Mouse (Mus musculus) mouse embryonic stem cell (cell line): ENCODE measurements around the gene Cdc42ep1.
"Not testable (repeated sequence)": the region's sequence is repeated elsewhere in the genome, so short reads cannot be mapped to it uniquely, and the experiment has no call there.

Source experiments
- in situ Hi-C, 2 experiments: fragments of 300-500 bp; cut with MboI; formaldehyde crosslinking; loops; 1 replicate in 1 of 2; 3 replicates in 1 of 2; pipeline ENCODE4 v1.14.3; 2019 to 2020; ENCODE audit warnings: low sequenced_read_pairs in 2 of 2, low pct_unique_long_range_greater_than_20kb in 1 of 2, mixed read lengths in 1 of 2; ENCODE audit not compliant: unreplicated experiment in 1 of 2

Cdc42ep1 gene

DNA sequence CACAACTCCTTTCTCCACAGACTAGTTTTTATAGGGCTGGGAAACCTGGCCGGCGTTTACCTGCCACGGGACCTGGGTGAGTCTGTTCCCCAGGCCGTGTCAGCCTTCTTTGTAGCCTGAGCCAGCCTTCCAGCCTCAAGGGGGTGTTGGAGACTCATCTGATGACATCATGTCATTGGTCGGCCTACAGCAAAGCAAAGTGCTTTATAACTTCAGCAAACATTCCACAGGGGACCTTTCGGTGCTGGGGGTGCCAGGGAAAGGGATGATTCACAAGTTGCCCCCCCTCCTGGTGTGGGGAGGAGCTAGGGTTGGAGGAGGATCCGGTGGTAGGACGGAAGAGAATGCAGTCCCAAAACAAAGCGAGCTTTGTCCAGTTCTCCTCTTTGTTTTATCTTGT is 2.4 kb downstream of the Cdc42ep1 start:
- in situ Hi-C loops: no loop called here

DNA sequence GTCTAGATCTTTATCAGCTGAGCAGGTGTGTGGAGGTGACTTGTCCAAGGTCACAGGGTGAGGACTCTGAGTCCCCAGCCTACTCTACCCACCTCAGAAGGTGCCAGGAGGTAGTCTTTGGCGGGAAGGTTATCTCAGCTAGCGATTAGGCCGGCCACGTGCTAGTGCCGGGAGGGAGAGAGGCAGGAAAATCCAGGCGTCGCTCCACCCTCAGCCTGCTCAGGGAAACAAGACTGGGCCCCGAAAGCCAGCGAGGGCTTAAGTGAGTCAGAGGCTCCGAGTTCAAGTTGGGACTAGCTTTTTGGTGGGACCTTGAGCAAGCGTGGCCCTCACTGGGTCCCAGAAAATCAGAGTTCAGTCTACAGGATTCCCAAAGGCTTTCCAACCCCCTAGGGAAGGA is 2.9 kb downstream of the Cdc42ep1 start:
- in situ Hi-C loops: no loop called here

DNA sequence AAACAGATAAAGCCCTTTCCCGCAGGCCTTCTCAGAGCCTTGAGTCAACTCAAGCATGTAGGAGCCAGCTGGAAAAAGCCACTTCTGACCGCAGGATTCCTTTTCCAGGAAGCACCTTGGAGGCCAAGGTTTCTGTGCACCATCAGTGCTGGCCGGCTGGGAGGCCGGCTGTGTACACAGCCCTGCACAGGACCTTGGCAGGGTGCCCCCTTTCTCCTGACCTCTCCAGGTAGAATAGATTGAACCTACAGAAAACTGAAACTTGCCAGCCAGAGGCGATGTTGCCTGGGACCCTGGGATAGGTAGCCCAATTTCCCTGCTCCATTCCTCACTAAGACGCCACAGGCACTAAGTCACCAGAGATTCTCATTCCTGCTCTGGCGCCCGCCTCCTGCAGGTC is 3.4 kb downstream of the Cdc42ep1 start:
- in situ Hi-C loops: no loop called here

DNA sequence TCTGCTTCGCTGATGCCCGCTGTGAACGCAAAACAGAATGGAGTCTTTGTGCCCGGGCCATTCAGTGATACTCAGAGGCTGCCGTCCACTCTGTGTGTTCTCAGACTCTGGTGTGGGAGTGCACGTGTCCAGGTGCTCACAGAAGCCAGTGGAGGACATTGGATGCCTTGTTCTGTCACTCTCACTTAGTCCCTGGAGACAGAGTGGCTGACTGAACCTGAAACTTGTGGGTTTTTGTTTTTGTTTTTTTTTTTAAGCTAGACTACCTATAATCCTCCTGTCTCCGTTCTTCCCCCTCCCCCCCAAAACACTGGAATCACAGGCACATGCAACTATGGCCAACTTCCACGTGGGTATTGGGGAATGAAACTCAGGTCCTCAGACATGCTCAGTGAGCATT is 3.9 kb downstream of the Cdc42ep1 start:
- in situ Hi-C loops: no loop called here

DNA sequence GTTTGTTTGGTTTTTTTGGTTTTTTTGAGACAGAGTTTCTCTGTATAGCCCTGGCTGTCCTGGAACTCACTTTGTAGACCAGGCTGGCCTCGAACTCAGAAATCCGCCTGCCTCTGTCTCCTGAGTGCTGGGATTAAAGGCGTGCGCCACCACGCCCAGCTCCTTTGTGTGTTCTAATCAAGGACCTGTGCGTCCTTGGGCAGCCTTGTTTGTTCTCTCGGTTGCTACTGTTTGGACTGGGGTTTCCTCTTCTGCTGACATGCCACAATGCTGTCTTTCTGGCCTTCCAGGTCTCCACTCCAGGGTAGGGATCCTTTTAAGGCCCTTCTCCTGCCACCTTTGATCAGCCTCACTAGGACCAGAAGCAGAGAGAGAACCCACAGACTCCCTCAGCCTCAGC is 4.4 kb downstream of the Cdc42ep1 start:
- in situ Hi-C loops: not testable (repeated sequence)

DNA sequence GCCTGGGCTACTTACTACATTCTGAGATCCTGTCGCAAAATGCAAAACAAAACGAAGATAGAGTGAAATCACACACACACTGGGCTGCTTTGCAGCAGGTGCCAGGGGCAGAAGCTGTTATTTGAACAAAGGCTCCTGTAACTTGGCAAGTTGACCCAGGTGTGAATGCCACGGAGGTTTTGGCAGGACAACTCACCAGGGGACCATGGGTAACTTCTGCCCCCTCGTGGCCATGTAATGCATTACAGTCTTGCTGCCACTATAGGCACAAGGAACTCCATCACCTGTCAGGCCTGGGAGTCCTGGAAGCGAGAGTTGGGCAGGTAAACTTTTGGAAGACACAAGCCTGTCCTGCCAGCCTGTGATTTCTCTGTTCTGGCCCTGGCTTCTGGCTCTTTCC is 6.0 kb downstream of the Cdc42ep1 start:
- in situ Hi-C loops: no loop called here

DNA sequence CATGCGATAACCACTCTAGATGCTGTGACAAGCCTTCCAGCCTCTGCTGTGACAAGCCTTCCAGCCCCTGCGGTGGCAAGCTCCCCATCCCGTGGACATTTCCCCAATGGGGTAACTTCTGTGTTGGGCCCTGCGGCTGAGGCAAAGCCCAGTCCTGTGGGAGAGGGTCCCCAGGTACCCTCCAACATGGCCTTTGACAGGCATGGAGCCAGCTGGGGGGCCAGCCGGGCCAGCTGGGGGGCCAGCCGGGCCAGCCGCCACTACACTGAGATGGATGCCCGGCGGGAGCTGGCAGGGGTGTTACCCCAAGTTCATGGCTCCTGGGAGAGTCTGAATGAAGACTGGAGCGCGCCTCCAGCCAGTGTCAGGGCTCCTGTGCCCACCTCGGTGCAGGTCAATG is 7.1 kb downstream of the Cdc42ep1 start:
- in situ Hi-C loops: no loop called here

DNA sequence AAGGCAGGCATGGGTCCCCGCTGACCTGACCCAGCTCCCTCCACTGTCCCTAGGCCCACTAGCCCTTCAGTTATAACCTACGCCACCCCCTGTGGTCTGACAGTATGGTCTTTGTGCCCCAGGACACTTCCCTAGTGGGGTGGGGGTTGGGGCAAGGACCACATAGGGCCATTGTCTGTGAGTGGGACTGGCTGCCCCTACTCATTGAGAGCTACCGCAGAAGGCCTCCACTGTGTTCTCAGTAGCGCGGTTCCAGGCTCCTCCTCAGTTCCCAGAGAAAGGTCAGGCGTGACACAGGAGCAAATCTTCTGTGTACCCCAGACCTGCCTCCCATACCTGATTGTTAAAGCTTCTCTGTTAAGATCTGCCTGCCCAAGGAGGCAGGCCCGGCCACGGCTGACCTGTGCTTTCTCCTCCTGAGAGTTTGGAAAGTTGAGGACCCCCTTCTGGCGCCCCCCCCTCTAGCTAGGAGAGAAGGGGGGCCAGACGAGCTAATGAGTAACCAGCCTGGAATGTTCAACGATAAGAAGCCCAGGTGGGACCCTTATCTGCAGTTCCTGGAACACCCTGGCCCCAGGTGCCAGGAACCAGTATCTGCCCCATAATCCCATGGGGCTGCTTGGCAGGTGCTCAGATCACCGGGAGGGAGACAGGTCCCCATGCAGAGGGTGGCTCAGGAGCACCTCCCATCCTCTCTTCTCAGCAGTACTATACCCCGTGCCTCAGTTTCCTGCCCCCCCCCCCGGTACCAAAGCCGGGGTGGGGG is 7.8 kb downstream of the Cdc42ep1 start:
- in situ Hi-C loops: loop anchor here in 1 of 2 experiments (10.0 kb wide), 1 partner anchor 225 kb away; no protein-coding TSS in a partner anchor

DNA sequence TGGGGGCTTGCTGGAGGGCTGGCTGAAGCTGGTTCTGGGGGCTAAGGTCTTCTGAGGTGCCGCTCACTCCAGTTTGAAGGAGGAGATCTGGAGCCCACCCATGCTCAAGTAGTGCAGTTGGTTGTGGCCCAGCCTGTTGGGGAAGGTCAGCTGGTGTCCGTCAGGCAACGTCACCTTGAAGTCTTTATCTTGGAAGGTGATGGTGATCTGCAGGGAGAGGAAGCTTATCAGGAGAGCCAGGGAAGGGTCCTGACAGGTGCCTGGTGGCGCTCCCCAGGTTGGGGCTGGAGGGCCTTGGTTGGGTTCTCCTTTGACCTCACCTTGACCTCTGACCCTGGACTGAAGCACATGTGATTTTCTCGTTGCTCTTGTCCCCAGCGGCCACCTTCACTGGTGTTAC is 8.5 kb downstream of the Cdc42ep1 start:
- in situ Hi-C loops: loop anchor here in 1 of 2 experiments (10.0 kb wide), 1 partner anchor 226 kb away; no protein-coding TSS in a partner anchor

DNA sequence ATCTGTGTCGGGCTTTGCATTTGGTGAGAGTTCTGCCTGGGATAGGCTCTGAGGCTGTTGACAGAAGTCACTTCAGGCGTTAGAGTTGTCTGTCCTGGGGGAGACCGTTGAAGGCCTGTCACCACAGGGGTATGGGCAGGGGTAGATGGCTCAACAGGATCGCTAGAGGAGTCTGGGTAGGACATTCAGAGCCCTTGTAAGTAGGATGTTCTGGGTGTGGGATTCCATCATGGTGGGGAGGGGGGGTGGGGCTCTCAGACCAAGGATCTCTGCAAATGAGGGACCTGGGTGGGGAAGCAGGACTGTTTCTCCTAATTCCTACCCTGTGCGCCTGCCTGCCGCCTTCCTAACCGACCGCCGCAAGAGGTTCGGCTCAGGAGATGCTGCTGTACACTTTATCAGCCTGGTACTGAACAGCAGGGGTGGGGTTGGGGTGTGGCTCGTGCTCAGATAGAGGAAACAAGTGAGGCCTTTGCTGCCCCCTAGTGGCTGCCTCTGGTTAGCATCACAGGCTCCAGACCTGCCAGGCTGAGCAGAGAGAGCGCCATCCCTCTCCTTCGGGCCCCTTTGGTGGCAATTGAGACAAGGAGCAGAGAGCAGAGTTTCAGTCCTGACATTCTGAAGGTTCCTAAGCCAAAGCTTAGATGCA is 9.2 kb downstream of the Cdc42ep1 start:
- in situ Hi-C loops: loop anchor here in 1 of 2 experiments (10.0 kb wide), 1 partner anchor 227 kb away; no protein-coding TSS in a partner anchor

DNA sequence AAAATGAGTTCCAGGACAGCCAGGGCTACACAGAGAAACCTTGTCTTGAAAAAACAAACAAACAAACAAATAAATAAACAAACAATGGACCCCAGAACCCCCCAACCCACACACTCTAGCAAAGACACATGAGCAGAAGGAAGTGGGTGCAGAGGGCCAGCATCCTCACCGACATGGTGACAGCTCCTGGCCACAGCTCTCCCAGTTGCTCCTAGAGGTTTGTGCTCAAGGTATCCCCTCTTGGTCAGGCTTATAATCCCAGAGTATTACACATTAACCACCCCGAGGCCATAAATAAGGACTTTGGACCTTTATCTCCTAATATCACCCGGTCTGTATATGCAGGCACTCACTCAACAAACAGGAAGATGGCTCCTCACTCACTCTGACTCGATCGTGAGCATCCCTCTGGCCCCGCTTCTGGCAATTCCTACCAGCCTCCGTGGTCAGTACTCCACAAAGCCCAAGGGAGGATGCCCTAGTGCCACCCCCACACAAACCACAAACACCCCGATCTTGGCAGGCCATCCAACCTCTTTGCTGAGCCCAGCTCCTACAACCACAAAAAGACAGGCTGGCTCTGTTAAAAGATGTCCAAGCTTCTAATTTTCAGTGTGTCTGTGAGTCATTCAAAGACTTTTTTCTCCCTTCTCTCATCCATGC is 13.0 kb downstream of the Cdc42ep1 start, which contains the start of gene Lgals2:
Lgals2 (minus strand) TSS at position 227 of the 663 bp plus-strand sequence.
- in situ Hi-C loops: loop anchor here in 1 of 2 experiments (10.0 kb wide), 1 partner anchor 231 kb away; no protein-coding TSS in a partner anchor

DNA sequence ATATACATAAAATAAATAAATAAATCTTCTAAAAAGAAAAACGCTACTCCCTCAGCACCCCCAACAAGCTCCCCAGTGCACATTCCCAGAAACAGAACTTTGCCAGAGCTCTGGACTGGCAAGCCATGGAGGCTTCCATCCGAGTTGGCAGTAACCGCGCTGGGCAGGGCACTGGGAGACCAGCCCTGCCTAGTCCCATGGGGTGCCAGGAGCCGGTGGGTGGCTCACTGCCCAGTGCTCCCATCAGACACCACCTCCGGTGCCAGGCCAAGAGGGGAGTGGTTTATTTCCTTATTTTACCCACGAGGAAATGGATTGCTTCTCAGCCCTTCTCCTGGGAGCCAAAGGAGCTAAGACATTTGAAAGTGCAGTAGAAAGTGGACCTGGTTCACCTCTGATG is 14.6 kb downstream of the Cdc42ep1 start:
- in situ Hi-C loops: loop anchor here in 1 of 2 experiments (10.0 kb wide), 1 partner anchor 232 kb away; no protein-coding TSS in a partner anchor

DNA sequence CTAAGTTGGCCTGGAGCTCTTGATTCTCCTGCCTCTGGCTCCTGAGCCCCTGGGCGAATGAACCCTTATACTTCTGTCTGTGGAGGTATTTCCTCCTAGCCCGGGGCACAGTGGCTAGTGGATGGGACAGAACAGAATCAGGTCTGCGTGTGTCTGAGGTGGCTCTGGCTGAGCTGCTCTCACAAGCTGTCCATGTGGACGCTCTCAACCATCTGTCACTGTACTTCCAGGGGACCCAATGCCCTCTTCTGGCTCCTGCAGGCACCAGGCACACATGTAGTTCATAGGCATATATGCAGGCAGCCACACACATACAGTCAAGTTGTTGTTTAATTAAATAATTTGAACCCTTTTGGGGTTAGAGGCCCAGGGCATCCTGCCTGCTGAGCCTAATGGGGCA is 16.9 kb downstream of the Cdc42ep1 start:
- in situ Hi-C loops: loop anchor here in 1 of 2 experiments (10.0 kb wide), 1 partner anchor 235 kb away; no protein-coding TSS in a partner anchor

DNA sequence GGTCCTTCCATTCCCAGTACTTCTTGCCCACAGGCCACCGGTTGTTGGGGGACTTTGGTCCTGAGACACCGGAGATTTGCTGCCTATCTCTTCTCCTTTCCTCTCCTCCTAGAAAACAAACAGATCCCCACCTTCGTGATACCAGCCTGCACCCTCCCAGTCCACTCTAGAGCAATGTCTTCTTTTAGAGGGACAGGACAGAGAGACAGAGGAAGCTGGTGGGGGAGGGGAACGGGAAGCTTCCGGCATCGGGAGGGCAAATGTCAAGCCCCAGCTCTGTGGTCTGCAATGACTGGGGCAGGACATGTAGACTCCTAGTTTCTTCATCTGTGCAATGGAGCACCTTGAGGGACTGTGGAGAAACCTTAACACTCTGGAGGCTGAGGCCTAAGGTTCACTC is 17.3 kb downstream of the Cdc42ep1 start:
- in situ Hi-C loops: loop anchor here in 1 of 2 experiments (10.0 kb wide), 1 partner anchor 235 kb away; no protein-coding TSS in a partner anchor

DNA sequence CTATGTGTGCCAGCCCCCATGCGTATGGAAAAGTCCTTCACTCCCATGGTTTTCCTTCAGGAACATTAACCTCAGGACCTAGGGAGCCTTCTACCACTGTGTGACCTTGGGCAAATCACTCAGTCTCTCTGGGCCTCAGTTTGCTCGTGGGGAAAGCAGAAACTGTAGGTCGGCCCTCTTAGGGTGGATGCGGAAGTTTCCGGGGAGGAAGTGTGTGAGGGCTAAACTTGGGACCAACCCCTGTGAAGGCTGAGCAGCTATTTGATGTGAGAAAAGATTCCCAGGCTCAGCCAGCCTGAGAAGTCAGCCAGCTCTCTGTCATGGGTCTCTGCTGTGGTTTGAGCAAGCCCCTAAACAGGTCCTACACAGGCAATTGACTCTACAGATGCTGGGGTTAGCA is 19.9 kb downstream of the Cdc42ep1 start:
- in situ Hi-C loops: no loop called here

DNA sequence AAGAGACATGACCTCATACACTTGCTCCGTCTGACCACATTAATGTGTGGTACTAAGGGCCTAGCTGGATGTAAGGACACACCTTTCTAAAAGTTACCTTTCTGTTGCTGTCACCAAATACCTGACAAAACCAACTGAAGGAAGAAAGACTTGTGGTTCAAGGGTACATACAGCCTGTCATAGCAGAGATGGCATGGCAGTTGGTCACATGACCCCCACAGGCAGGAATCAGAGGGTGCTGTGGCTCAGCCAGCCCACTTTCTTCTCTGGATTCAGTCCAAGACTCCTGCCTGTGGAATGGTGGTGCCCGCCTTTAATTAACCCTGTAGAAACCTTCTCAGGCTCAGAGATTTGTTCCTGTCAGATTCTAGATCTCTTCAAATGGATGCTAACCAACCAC is 20.7 kb downstream of the Cdc42ep1 start:
- in situ Hi-C loops: no loop called here

DNA sequence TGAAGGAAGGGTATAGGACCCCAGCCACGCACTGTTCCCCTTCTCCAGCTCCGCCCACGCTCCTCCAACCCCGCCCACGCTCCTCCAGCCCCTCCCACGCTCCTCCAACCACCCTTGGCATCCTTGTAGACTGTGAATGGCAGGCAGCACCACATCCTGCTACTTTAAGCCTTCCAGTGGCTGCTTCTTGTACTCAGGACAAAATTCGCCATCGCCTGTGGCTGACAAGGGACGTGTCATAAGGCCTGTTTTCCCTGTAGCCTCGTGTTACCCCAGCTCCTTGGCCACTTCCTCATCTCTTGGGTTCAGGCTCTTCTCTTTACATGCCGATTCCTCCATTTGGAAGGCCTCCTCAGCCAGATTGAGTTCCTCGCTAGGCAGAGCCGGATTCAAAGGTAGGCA is 21.4 kb downstream of the Cdc42ep1 start:
- in situ Hi-C loops: no loop called here

DNA sequence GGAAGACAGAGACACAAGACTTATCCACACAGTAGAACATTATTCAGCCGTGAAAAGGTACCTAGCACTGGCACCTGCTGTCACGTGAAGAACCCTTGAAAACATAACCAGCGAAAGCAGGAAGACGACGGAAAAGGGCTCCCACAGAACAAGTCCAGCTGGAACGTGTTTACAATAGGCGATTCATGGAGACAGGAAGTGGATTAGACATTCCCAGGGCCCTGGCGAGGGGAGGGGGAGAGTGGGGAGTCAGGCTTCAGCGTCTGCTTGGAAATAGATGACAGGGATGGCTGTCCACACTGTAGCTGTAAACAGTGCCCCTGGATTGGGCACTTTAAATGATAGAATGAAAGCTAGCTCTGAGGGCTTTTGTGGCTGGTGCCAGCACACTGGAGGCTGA is 26.0 kb downstream of the Cdc42ep1 start:
- in situ Hi-C loops: no loop called here

DNA sequence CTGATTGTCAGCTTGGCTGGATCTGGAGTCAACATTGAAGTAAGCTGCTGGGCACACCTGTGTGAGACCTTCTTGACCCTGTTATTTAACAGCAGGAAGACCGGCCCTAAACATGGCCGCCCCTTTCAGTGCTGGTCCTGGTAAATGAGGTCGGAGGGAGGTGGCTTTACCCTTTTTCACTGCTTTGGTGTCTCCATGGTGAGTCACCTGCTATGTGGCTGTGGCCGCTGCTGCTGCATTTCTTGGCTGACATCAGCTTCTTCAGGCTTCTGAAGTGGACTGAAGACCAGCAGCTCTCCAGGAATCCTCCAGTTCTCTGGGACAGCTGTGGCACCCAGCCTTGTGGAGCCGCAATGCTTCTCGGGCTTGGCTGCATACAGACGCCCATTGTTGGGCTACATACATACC is 26.4 kb downstream of the Cdc42ep1 start:
- in situ Hi-C loops: no loop called here
